8 mouse cellular contexts compared by ENCODE assay signal in the genomic region with DNA sequence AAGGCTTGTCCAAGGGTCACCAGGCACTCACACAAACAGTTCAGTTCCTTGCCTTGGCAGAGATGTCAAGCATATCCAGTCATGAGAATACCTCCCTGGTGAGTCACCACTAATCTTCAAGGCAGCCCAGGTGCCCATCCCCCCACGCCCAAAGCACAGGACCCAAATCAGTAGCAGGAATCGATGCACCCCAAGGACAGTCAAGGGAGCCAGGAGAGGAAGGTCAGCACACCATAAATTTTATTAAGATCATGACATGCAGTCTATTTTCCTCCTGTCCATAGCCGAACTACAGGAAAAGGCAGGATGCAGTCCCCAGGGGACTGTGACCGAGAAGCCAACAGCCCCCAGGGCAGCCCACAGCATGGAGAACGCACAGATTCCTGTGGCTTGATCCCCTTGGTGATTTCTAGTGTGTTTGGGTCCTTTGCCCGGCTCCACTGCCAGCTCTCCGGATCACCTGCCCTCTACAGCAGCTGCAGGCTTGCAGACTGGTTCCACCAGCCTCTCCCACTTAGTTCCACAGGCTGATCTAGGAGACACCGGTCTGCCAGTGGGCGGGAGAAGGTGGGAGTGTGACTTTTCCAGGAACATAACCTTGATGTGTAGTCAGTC. TPM values are rescaled to one million over a fixed set of nuclear protein-coding genes. Genes with fewer than 3 reads are reported as not detected.
A peak's percentile ranks its signal among the peaks of the same experiment; 100 is the strongest.
DNase-seq lines count a peak whose midpoint lies in the region; ATAC-seq and TF ChIP-seq lines count a peak whose summit lies in the region.

No protein-coding gene starts in this region.

- peak overlapping the region; percentile 83 for H3K27ac ChIP-seq in layer of hippocampus, adult 2 months
- peak overlapping the region; percentile 73 for H3K27ac ChIP-seq in neural tube, embryonic 13.5 days (replicated peaks)

- TF ChIP-seq CTCF in layer of hippocampus, adult 2 months (conservative IDR thresholded peaks at IDR 0.05) = no peak

- no peaks in the 10 kb centered on the region for H3K27me3 ChIP-seq in neural tube, embryonic 13.5 days

- no peaks in the 10 kb centered on the region for H3K36me3 ChIP-seq in neural tube, embryonic 13.5 days

- no peak overlapping the region for H3K4me2 ChIP-seq in neural tube, embryonic 13.5 days

- peak overlapping the region; percentile 27; the same call in 1 of the 2 replicates for H3K9ac ChIP-seq in neural tube, embryonic 13.5 days

- H3K9me3 ChIP-seq in neural tube, embryonic 13.5 days = no peaks in the 10 kb centered on the region

- peak overlapping the region; percentile 13; the same call in 1 of the 2 replicates for H3K4me3 ChIP-seq in layer of hippocampus, adult 2 months
- no peak overlapping the region for H3K4me3 ChIP-seq in neural tube, embryonic 13.5 days

- DNase-seq in layer of hippocampus, adult 2 months (ENCODE audit: low spot score in 2 of 2) = no peak
- no peak for DNase-seq in layer of hippocampus, adult 9-10 months (ENCODE audit: low spot score)
- DNase-seq in adrenal gland, adult (ENCODE audit: inconsistent age in 2 of 2, low spot score in 1 of 2) = peak; percentile 96
- DNase-seq in gonadal fat pad, adult 2 months (ENCODE audit: low read depth) = peak; percentile 85
- peak; percentile 94 for DNase-seq in kidney, adult 9 months
- no peak for DNase-seq in right cerebral cortex, postnatal 25 days
- DNase-seq in thymus, adult 18-20 months = no peak

- H3K4me1 ChIP-seq in neural tube, embryonic 13.5 days (replicated peaks) = peaks cover 48% of the 10 kb centered on the region

- WGBS in neural tube, embryonic 13.5 days = 40% methylated on average over 9 of the region's 9 CpGs

- ATAC-seq in neural tube, embryonic 13.5 days (ENCODE audit: low read depth) = peak; percentile 62

RNA-seq across cellular contexts. Expression of a gene that starts 14.2 kb away (rescaled TPM):
- total RNA-seq in layer of hippocampus, adult 2 months (2021) = 100 to 1,000 TPM; 196 to 197 TPM
- 29.0 and 31.1 TPM in 2 replicates for polyA plus RNA-seq in gonadal fat pad, adult 2 months (2012; rRNA removed)
- 12.1 and 12.7 TPM in 2 replicates for polyA plus RNA-seq in neural tube, embryonic 13.5 days (2015; fragmentation: Nextera tagmentation; extraction: Ambion mirVana)

Comparison
In these comparisons a context has a peak if more than half of its experiments do, and no peak if none do; other contexts are left out.
1. DNase-seq: peak in adrenal gland, adult (2 of 2), gonadal fat pad, adult 2 months (single experiment) and kidney, adult 9 months (single experiment); none in layer of hippocampus, adult 2 months (0 of 2), layer of hippocampus, adult 9-10 months (single experiment), right cerebral cortex, postnatal 25 days (single experiment) and thymus, adult 18-20 months (0 of 2).